Mouse (Mus musculus): ENCODE results near the gene Arid3c. TPM values are rescaled to one million over a fixed set of nuclear protein-coding genes. Genes with fewer than 3 reads are reported as not detected.
"Not testable (repeated sequence)": the region's sequence is repeated elsewhere in the genome, so short reads cannot be mapped to it uniquely, and the experiment has no call there.

Arid3c gene
- total RNA-seq, 2 experiments from 2014 or later: not detected

- intact Hi-C loops (cut with DNase I): loop anchor here (1.0 to 10.0 kb wide), 5 partner anchors 53 to 239 kb away; no protein-coding TSS in a partner anchor
- DNase-seq: peak; percentile 55 to 80
Measured at GRCm38 (mm10) chr4:41708192-41708745, 22.7 kb downstream of the Arid3c start.

GRCm38 (mm10) chr4:41707011-41707535, 23.9 kb downstream of the Arid3c start:
- intact Hi-C loops (cut with DNase I): loop anchor here (5.0 to 10.0 kb wide), 3 partner anchors 52 to 182 kb away; no protein-coding TSS in a partner anchor
- DNase-seq: peak; percentile 67 to 72

- DNase-seq: no peak
- intact Hi-C loops (cut with DNase I): loop anchor here (5.0 to 10.0 kb wide), 3 partner anchors 51 to 181 kb away; no protein-coding TSS in a partner anchor
Measured at GRCm38 (mm10) chr4:41705922-41706754, 24.8 kb downstream of the Arid3c start.

GRCm38 (mm10) chr4:41704651-41705050, 26.3 kb downstream of the Arid3c start:
- no peak for DNase-seq
- intact Hi-C loops (cut with DNase I): loop anchor here (5.0 to 10.0 kb wide), 3 partner anchors 50 to 180 kb away; no protein-coding TSS in a partner anchor

GRCm38 (mm10) chr4:41702226-41702625, 28.7 kb downstream of the Arid3c start:
- not testable (repeated sequence) for DNase-seq
- intact Hi-C loops (cut with DNase I): loop anchor here (10.0 kb wide), 2 partner anchors 47 to 177 kb away; no protein-coding TSS in a partner anchor

GRCm38 (mm10) chr4:41700224-41700623, 30.7 kb downstream of the Arid3c start:
- intact Hi-C loops (cut with DNase I): loop anchor here (10.0 kb wide), 2 partner anchors 45 to 175 kb away; no protein-coding TSS in a partner anchor
- DNase-seq: not testable (repeated sequence)

GRCm38 (mm10) chr4:41699783-41700182, 31.2 kb downstream of the Arid3c start, which contains the start of gene Il11ra1:
TSS of gene Il11ra1 (plus strand) at chr4:41699989.
- intact Hi-C loops (cut with DNase I): loop anchor here (10.0 kb wide), 2 partner anchors 45 to 175 kb away; no protein-coding TSS in a partner anchor

GRCm38 (mm10) chr4:41698421-41699016, 32.4 kb downstream of the Arid3c start:
- peak in 1 of 2 experiments; percentile 44 for DNase-seq
- intact Hi-C loops (cut with DNase I): not testable (repeated sequence)

More at GRCm38 (mm10) chr4:41699783-41700182, 31.2 kb downstream of the Arid3c start, which contains the start of gene Il11ra1:
- DNase-seq: not testable (repeated sequence)

- intact Hi-C loops (cut with DNase I): not testable (repeated sequence)
- DNase-seq: peak; percentile 85 to 90
Measured at GRCm38 (mm10) chr4:41696930-41697841, 33.8 kb downstream of the Arid3c start, which contains the start of gene Cntfr. TSS of gene Cntfr (minus strand) at chr4:41697089.

GRCm38 (mm10) chr4:41696452-41696851, 34.5 kb downstream of the Arid3c start:
- intact Hi-C loops (cut with DNase I); DNase-seq: not testable (repeated sequence)

GRCm38 (mm10) chr4:41695800-41696199, 35.1 kb downstream of the Arid3c start:
- intact Hi-C loops (cut with DNase I): not testable (repeated sequence)

GRCm38 (mm10) chr4:41693511-41693910, 37.4 kb downstream of the Arid3c start:
- intact Hi-C loops (cut with DNase I); DNase-seq: not testable (repeated sequence)

More at GRCm38 (mm10) chr4:41695800-41696199, 35.1 kb downstream of the Arid3c start:
- DNase-seq: not testable (repeated sequence)

- DNase-seq; intact Hi-C loops (cut with DNase I): not testable (repeated sequence)
Measured at GRCm38 (mm10) chr4:41690014-41690413, 40.9 kb downstream of the Arid3c start.

GRCm38 (mm10) chr4:41688562-41688961, 42.4 kb downstream of the Arid3c start:
- intact Hi-C loops (cut with DNase I); DNase-seq: not testable (repeated sequence)

GRCm38 (mm10) chr4:41685882-41686492, 45.0 kb downstream of the Arid3c start:
- DNase-seq; intact Hi-C loops (cut with DNase I): not testable (repeated sequence)

- DNase-seq; intact Hi-C loops (cut with DNase I): not testable (repeated sequence)
Measured at GRCm38 (mm10) chr4:41684931-41685453, 46.0 kb downstream of the Arid3c start.

- intact Hi-C loops (cut with DNase I); DNase-seq: not testable (repeated sequence)
Measured at GRCm38 (mm10) chr4:41684131-41684930, 46.6 kb downstream of the Arid3c start.

Measured in heart, postnatal 10 days (tissue).